Mouse (Mus musculus) embryonic stem cell, embryonic (primary cell): ENCODE results near the gene Tnpo3.

Source experiments
- CTCF ChIA-PET, 4 experiments: fragments of 300-600 bp in 2 of 4; fragments of 350-600 bp in 2 of 4; sonication (Branson Sonifier 250); formaldehyde crosslinking; loops; one replicate each; lab custom pipeline; 2022; ENCODE audit warnings: inconsistent platforms in 2 of 4; lab: Charles Lee
- POLR2A ChIA-PET, 4 experiments: fragments of 300-600 bp in 2 of 4; fragments of 350-600 bp in 2 of 4; sonication (Branson Sonifier 250); formaldehyde crosslinking; loops; one replicate each; lab custom pipeline; 2022; ENCODE audit warnings: antibody characterized with exemption in 4 of 4, inconsistent platforms in 1 of 4; lab: Charles Lee

Tnpo3 gene

GRCm38 (mm10) chr6:29547582-29547981 lies 62.1 kb downstream of the Tnpo3 start:
- CTCF ChIA-PET, result interaction anchor here in 1 of 4 experiments (1.0 kb wide), 1 partner anchor 21 kb away, joined by 3 read pairs; the partner anchor contains the start of gene Irf5

GRCm38 (mm10) chr6:29545611-29546010 lies 64.1 kb downstream of the Tnpo3 start:
- ChIA-PET POLR2A (interaction anchor here in 3 of 4 experiments (0.6 to 2.1 kb wide), 7 partner anchors 9 to 237 kb away, joined by 3 to 9 read pairs (median 3); partner anchors contain the start of genes Calu (in 1 of the 3) and Tnpo3 (in 1 of the 3)), CTCF (no interaction called here)

More at GRCm38 (mm10) chr6:29547582-29547981, 62.1 kb downstream of the Tnpo3 start:
- POLR2A ChIA-PET, result interaction anchor here in 3 of 4 experiments (0.5 to 3.3 kb wide), 19 partner anchors 8 to 802 kb away, joined by 3 to 13 read pairs (median 3); partner anchors contain the start of gene Smo (in 1 of the 3)

- POLR2A ChIA-PET, result interaction anchor here in 3 of 4 experiments (0.7 to 7.5 kb wide), 7 partner anchors 10 to 458 kb away, joined by 3 to 72 read pairs (median 4); partner anchors contain the start of genes Irf5 (in 1 of the 3) and Tnpo3 (in 1 of the 3)
- CTCF ChIA-PET, result interaction anchor here in 1 of 4 experiments (1.0 kb wide), 1 partner anchor 13 kb away, joined by 3 read pairs; no protein-coding TSS in a partner anchor
Measured at GRCm38 (mm10) chr6:29540956-29541355, 68.7 kb downstream of the Tnpo3 start.

- CTCF ChIA-PET, result interaction anchor here in 3 of 4 experiments (0.7 to 1.2 kb wide), 5 partner anchors 12 to 277 kb away, joined by 3 to 4 read pairs (median 3); no protein-coding TSS in a partner anchor
- POLR2A ChIA-PET, result interaction anchor here in 3 of 4 experiments (0.7 to 7.5 kb wide), 18 partner anchors 8 to 457 kb away, joined by 3 to 72 read pairs (median 3); partner anchors contain the start of genes Irf5 (in 2 of the 3) and Tnpo3 (in 1 of the 3)
Measured at GRCm38 (mm10) chr6:29540223-29540622, 69.5 kb downstream of the Tnpo3 start.

GRCm38 (mm10) chr6:29539502-29539901 lies 70.2 kb downstream of the Tnpo3 start:
- ChIA-PET POLR2A (interaction anchor here in 3 of 4 experiments (0.7 to 7.5 kb wide), 14 partner anchors 8 to 231 kb away, joined by 3 to 72 read pairs (median 3); partner anchors contain the start of genes Irf5 (in 2 of the 3) and Tnpo3 (in 1 of the 3)), CTCF (interaction anchor here in 3 of 4 experiments (0.5 to 1.2 kb wide), 4 partner anchors 22 to 78 kb away, joined by 3 to 4 read pairs (median 4); no protein-coding TSS in a partner anchor)

- ChIA-PET POLR2A (interaction anchor here in 2 of 4 experiments (0.6 to 7.5 kb wide), 3 partner anchors 8 to 631 kb away, joined by 3 to 72 read pairs (median 3); partner anchors contain the start of gene Irf5 (in 1 of the 2)), CTCF (interaction anchor here in 2 of 4 experiments (0.6 to 0.7 kb wide), 2 partner anchors 123 to 421 kb away, joined by 7 to 8 read pairs; no protein-coding TSS in a partner anchor)
Measured at GRCm38 (mm10) chr6:29537221-29537620, 72.5 kb downstream of the Tnpo3 start.

- ChIA-PET CTCF (no interaction called here), POLR2A (interaction anchor here in 3 of 4 experiments (1.0 to 2.2 kb wide), 6 partner anchors 8 to 16 kb away, joined by 3 to 8 read pairs (median 4); no protein-coding TSS in a partner anchor)
Measured at GRCm38 (mm10) chr6:29536651-29537193, 73.0 kb downstream of the Tnpo3 start.

- ChIA-PET POLR2A (interaction anchor here in 3 of 4 experiments (0.5 to 2.2 kb wide), 12 partner anchors 8 to 187 kb away, joined by 3 to 8 read pairs (median 3); partner anchors contain the start of genes Irf5 (in 3 of the 3) and Calu (in 1 of the 3)), CTCF (interaction anchor here in 2 of 4 experiments (1.2 to 1.4 kb wide), 3 partner anchors 18 to 227 kb away, joined by 3 to 6 read pairs (median 3); no protein-coding TSS in a partner anchor)
Measured at GRCm38 (mm10) chr6:29535316-29535715, 74.4 kb downstream of the Tnpo3 start.

GRCm38 (mm10) chr6:29530050-29530449 lies 79.6 kb downstream of the Tnpo3 start:
- CTCF ChIA-PET, result interaction anchor here (0.7 to 2.8 kb wide), 6 partner anchors 13 to 215 kb away, joined by 3 to 14 read pairs (median 4); no protein-coding TSS in a partner anchor
- POLR2A ChIA-PET, result interaction anchor here in 3 of 4 experiments (0.6 to 7.1 kb wide), 11 partner anchors 11 to 117 kb away, joined by 3 to 72 read pairs (median 3); no protein-coding TSS in a partner anchor

GRCm38 (mm10) chr6:29529444-29529820 lies 80.3 kb downstream of the Tnpo3 start:
- ChIA-PET CTCF (interaction anchor here (0.6 to 2.8 kb wide), 9 partner anchors 9 to 216 kb away, joined by 3 to 14 read pairs (median 5); partner anchors contain the start of gene Flnc (in 1 of the 4)), POLR2A (interaction anchor here (0.6 to 7.1 kb wide), 18 partner anchors 10 to 206 kb away, joined by 3 to 72 read pairs (median 3); partner anchors contain the start of gene Smo (in 1 of the 4))

- CTCF ChIA-PET, result interaction anchor here (0.5 to 2.8 kb wide), 10 partner anchors 9 to 1491 kb away, joined by 3 to 14 read pairs (median 4); partner anchors contain the start of genes Flnc (in 1 of the 4) and Opn1sw (in 1 of the 4)
- POLR2A ChIA-PET, result interaction anchor here in 3 of 4 experiments (0.6 to 7.1 kb wide), 20 partner anchors 11 to 498 kb away, joined by 3 to 72 read pairs (median 3); partner anchors contain the start of genes Calu (in 1 of the 3) and Smo (in 1 of the 3)
Measured at GRCm38 (mm10) chr6:29528561-29529443, 80.9 kb downstream of the Tnpo3 start.

GRCm38 (mm10) chr6:29528165-29528505 lies 81.6 kb downstream of the Tnpo3 start:
- ChIA-PET CTCF (interaction anchor here in 2 of 4 experiments (0.7 to 3.6 kb wide), 4 partner anchors 11 to 210 kb away, joined by 3 to 24 read pairs (median 8); no protein-coding TSS in a partner anchor), POLR2A (interaction anchor here in 3 of 4 experiments (0.6 to 7.1 kb wide), 12 partner anchors 11 to 498 kb away, joined by 3 to 72 read pairs (median 4); partner anchors contain the start of genes Calu (in 1 of the 3) and Smo (in 1 of the 3))

GRCm38 (mm10) chr6:29527361-29528164 lies 82.1 kb downstream of the Tnpo3 start:
- CTCF ChIA-PET, result interaction anchor here in 2 of 4 experiments (0.7 to 3.6 kb wide), 8 partner anchors 11 to 210 kb away, joined by 3 to 24 read pairs (median 4); no protein-coding TSS in a partner anchor

GRCm38 (mm10) chr6:29526281-29527251 lies 83.1 kb downstream of the Tnpo3 start, which contains the start of gene Irf5:
Gene Irf5, plus strand, starts transcription at chr6:29526625.
- ChIA-PET CTCF (interaction anchor here (0.5 to 3.6 kb wide), 14 partner anchors 9 to 1456 kb away, joined by 3 to 24 read pairs (median 4); no protein-coding TSS in a partner anchor), POLR2A (interaction anchor here in 3 of 4 experiments (0.6 to 7.1 kb wide), 31 partner anchors 9 to 254 kb away, joined by 3 to 72 read pairs (median 4); partner anchors contain the start of genes Calu (in 2 of the 3), Hilpda (in 1 of the 3), Opn1sw (in 1 of the 3) and Tnpo3 (in 1 of the 3))

More at GRCm38 (mm10) chr6:29527361-29528164, 82.1 kb downstream of the Tnpo3 start:
- POLR2A ChIA-PET, result interaction anchor here in 3 of 4 experiments (0.6 to 7.1 kb wide), 22 partner anchors 8 to 218 kb away, joined by 3 to 72 read pairs (median 4); partner anchors contain the start of genes Calu (in 2 of the 3), Opn1sw (in 1 of the 3) and Smo (in 1 of the 3)
